Mouse (Mus musculus): Measurements from ENCODE around the gene Necab3.

GRCm38 (mm10) chr2:154543567-154544347, 14.9 kb downstream of the Necab3 start:
- TF ChIP-seq GATA1 (IDR thresholded peaks at IDR 0.05; ENCODE audit: borderline replicate concordance, low read length) = no peak
- no peak for TF ChIP-seq CTCF (IDR thresholded peaks at IDR 0.05; ENCODE audit: low read depth, low read length)
